Mouse (Mus musculus): ENCODE measurements around the gene Ipo11. TPM values are rescaled to one million over a fixed set of nuclear protein-coding genes. Genes with fewer than 3 reads are reported as not detected.
"Not testable (repeated sequence)": the region's sequence is repeated elsewhere in the genome, so short reads cannot be mapped to it uniquely, and the experiment has no call there.

Ipo11 gene
- polyA plus RNA-seq, 1 experiment from 2014 or later = 49.3 TPM

DNA sequence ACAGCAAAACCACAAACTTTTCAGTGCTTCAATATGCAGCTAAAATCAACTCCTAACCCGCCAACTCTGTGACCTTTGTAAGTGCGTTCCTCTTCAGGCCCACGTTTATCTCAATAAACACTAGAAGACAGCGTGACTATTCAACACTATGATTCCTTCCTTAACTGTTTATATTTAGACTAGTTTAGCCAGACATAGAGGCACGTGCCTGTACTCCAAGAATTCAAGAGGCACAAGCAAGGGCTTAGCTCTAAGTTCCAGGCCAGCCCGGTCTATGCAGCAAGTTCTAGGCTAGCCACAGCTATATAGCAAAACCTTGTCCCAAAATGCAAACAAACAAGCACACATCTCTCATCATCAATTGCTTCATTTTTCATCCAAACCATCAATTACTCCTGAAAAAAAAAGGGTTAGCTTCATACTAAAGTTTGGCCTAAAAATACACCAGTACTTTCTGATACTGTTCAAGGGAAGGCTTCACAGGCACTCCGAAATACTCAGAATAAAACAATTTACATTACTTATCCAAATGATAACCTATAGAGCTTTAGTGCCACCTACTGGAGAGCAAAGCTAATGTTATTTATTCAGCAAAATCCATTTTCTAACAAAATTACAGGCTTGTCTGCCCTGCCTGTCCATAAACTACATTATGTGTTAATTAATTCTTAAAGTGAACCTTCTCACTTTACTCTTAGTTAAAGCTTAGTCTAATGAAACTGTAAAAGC, 18.3 kb downstream of the Ipo11 start:
- Histone ChIP-seq H3K4me1 (ENCODE audit: control insufficient read depth, insufficient read depth, low read length) (no peaks in the 10 kb centered on the region), H3K36me3 (ENCODE audit: control insufficient read depth, insufficient read depth, low read length) (peaks cover 18% of the 10 kb centered on the region), H3K27ac (ENCODE audit: low read length) (no peak overlapping the region), H3K4me2 (replicated peaks; ENCODE audit: low read depth, low read length) (no peak overlapping the region), H3K9ac (replicated peaks; ENCODE audit: low read depth, low read length) (no peak overlapping the region), H3K4me3 (ENCODE audit: low read depth, low read length) (no peak overlapping the region), H3K9me3 (ENCODE audit: control insufficient read depth, low read depth, low read length) (no peaks in the 10 kb centered on the region), H3K27me3 (ENCODE audit: control insufficient read depth, insufficient read depth, low read length) (no peaks in the 10 kb centered on the region)
- no peak for ATAC-seq (ENCODE audit: insufficient number of reproducible peaks, insufficient read depth, low FRiP score, low read depth)
- 56% methylated on average over 7 of the region's 7 CpGs for WGBS

DNA sequence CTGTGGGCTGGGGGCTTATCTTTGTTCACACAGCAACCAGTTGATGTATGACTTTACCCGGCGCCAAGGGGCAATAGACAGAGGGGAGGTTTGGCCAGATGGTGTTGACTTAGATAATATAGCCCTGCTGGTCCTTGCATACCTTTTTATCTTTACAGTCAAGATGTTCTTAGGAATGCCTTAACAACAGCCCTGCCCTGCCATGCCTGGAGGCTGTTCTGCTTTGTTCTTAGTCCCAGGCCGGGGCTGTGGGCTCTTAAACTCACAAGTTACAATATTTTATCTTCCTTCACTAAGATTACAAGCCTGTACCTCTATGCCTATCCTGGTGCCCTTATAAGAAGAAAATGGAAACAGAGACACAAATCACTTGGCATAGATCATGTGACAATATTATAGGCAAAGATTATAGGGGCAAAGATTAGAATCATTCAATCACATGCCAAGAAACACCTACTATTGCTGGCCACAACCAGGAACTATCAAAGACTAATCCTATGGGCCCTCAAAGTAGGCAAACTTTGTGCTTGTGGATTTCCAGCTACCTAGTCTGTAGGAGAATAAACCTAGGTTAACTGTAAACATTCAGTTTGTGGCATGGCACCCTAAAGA, 23.5 kb downstream of the Ipo11 start:
- Histone ChIP-seq H3K4me2 (replicated peaks; ENCODE audit: low read depth, low read length) (no peak overlapping the region), H3K4me3 (ENCODE audit: low read depth, low read length) (no peak overlapping the region), H3K9me3 (ENCODE audit: control insufficient read depth, low read depth, low read length) (no peaks in the 10 kb centered on the region), H3K4me1 (ENCODE audit: control insufficient read depth, insufficient read depth, low read length) (no peaks in the 10 kb centered on the region), H3K27ac (ENCODE audit: low read length) (no peak overlapping the region), H3K9ac (replicated peaks; ENCODE audit: low read depth, low read length) (no peak overlapping the region), H3K36me3 (ENCODE audit: control insufficient read depth, insufficient read depth, low read length) (peaks cover 11% of the 10 kb centered on the region; the same call in 1 of the 2 replicates), H3K27me3 (ENCODE audit: control insufficient read depth, insufficient read depth, low read length) (no peaks in the 10 kb centered on the region)
- WGBS = 61% methylated on average over 3 of the region's 3 CpGs
- no peak for ATAC-seq (ENCODE audit: insufficient number of reproducible peaks, insufficient read depth, low FRiP score, low read depth)

DNA sequence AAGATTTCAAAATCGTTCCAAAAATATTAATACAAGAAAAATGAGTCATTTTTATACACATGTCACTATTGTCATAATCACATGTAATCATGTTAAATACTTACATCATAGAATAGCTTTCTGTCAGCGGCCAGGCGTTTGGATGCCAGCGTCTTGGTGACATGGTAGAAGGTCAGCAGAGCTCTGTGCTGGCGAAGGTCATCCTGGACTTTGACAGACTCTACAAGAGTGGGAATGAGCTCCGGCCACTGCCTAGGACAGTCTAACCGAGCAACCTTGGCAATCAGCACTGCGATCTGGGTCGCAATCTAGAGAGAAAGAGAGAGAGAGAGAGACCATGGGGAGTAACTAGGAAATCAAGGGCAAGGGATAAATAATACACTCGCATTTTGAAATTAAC, 26.7 kb downstream of the Ipo11 start:
- no peak overlapping the region for H3K4me2 ChIP-seq (replicated peaks; ENCODE audit: low read depth, low read length)
- H3K27me3 ChIP-seq (ENCODE audit: control insufficient read depth, insufficient read depth, low read length) = no peaks in the 10 kb centered on the region
- ATAC-seq (ENCODE audit: insufficient number of reproducible peaks, insufficient read depth, low FRiP score, low read depth) = no peak
- H3K4me3 ChIP-seq (ENCODE audit: low read depth, low read length) = no peak overlapping the region
- no peak overlapping the region for H3K9ac ChIP-seq (replicated peaks; ENCODE audit: low read depth, low read length)
- H3K36me3 ChIP-seq (ENCODE audit: control insufficient read depth, insufficient read depth, low read length) = peaks cover 16% of the 10 kb centered on the region; the same call in 1 of the 2 replicates
- no peaks in the 10 kb centered on the region for H3K9me3 ChIP-seq (ENCODE audit: control insufficient read depth, low read depth, low read length)
- no peak overlapping the region for H3K27ac ChIP-seq (ENCODE audit: low read length)
- H3K4me1 ChIP-seq (ENCODE audit: control insufficient read depth, insufficient read depth, low read length) = no peaks in the 10 kb centered on the region
- WGBS = 94% methylated on average over 10 of the region's 10 CpGs

DNA sequence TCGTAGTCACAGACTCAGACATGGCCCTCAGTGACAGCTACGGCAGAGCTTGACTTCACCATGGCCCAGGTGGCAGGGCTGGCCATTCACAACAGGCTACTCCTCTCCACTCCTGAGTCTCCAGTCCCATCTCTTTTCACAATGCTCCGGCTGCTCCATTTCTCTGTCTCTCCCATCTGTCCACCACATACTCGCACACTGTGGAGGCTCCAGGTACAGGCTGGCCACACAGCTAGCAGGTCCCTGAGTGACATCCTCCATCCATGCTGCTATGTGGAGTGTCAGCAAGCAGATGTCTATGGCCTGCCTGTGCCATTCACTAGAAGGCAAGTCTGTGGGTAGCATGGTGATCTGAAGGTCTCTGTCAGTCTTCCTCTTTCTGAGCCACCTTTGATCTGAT, 29.5 kb downstream of the Ipo11 start:
- Histone ChIP-seq H3K4me1 (ENCODE audit: control insufficient read depth, insufficient read depth, low read length) (no peaks in the 10 kb centered on the region), H3K9me3 (ENCODE audit: control insufficient read depth, low read depth, low read length) (no peaks in the 10 kb centered on the region), H3K27me3 (ENCODE audit: control insufficient read depth, insufficient read depth, low read length) (no peaks in the 10 kb centered on the region), H3K4me3 (ENCODE audit: low read depth, low read length) (no peak overlapping the region), H3K27ac (ENCODE audit: low read length) (no peak overlapping the region), H3K4me2 (replicated peaks; ENCODE audit: low read depth, low read length) (no peak overlapping the region), H3K9ac (replicated peaks; ENCODE audit: low read depth, low read length) (no peak overlapping the region), H3K36me3 (ENCODE audit: control insufficient read depth, insufficient read depth, low read length) (peaks cover 23% of the 10 kb centered on the region; the same call in 1 of the 2 replicates)
- ATAC-seq (ENCODE audit: insufficient number of reproducible peaks, insufficient read depth, low FRiP score, low read depth) = no peak
- WGBS = 97% methylated on average over 4 of the region's 4 CpGs

DNA sequence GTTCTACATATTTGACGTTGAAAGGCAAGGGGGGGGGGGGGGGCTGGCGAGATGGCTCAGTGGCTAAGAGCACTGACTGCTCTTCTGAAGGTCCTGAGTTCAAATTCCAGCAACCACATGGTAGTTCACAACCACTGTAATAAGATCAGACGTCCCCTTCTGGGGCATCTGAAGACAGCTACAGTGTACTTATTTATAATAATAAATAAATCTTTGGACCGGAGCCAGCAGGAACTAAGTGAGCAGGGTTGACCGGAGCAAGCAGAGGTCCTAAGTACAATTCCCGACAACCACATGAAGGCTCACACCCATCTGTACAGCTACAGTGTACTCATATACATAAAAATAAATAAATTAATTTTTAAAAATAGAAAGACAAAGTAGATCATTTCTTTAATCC, 31.6 kb downstream of the Ipo11 start:
- not testable (repeated sequence) for H3K27ac ChIP-seq (ENCODE audit: low read length); ATAC-seq (ENCODE audit: insufficient number of reproducible peaks, insufficient read depth, low FRiP score, low read depth); H3K4me3 ChIP-seq (ENCODE audit: low read depth, low read length); H3K9ac ChIP-seq (replicated peaks; ENCODE audit: low read depth, low read length); H3K9me3 ChIP-seq (ENCODE audit: control insufficient read depth, low read depth, low read length); H3K27me3 ChIP-seq (ENCODE audit: control insufficient read depth, insufficient read depth, low read length); H3K4me1 ChIP-seq (ENCODE audit: control insufficient read depth, insufficient read depth, low read length); H3K4me2 ChIP-seq (replicated peaks; ENCODE audit: low read depth, low read length)
- peaks cover 25% of the 10 kb centered on the region; the same call in 1 of the 2 replicates for H3K36me3 ChIP-seq (ENCODE audit: control insufficient read depth, insufficient read depth, low read length)
- 79% methylated on average over 6 of the region's 6 CpGs for WGBS

DNA sequence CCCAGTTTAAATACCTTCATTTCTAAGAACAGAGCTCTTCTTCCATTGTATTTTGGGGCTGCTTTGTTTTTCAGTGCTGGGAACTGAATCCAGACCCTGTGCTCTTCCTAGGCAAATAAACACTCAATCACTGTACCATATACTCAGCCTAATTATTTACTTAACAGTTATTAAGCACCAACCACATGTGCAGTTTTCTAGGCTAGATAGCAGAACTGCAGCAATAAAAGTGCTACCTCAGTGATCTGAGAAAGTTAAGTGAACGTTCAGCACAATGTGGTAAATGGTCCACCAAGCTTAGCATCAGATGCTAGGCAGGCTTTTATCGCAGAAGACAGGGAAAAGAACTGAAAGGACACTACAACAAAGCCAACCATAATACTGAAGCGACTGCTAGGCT, 32.1 kb downstream of the Ipo11 start:
- H3K9ac ChIP-seq (replicated peaks; ENCODE audit: low read depth, low read length) = no peak overlapping the region
- peaks cover 23% of the 10 kb centered on the region; the same call in 1 of the 2 replicates for H3K36me3 ChIP-seq (ENCODE audit: control insufficient read depth, insufficient read depth, low read length)
- ATAC-seq (ENCODE audit: insufficient number of reproducible peaks, insufficient read depth, low FRiP score, low read depth) = no peak
- no peak overlapping the region for H3K4me3 ChIP-seq (ENCODE audit: low read depth, low read length)
- 82% methylated on average over 3 of the region's 3 CpGs for WGBS
- H3K9me3 ChIP-seq (ENCODE audit: control insufficient read depth, low read depth, low read length) = no peaks in the 10 kb centered on the region
- H3K27ac ChIP-seq (ENCODE audit: low read length) = no peak overlapping the region
- no peaks in the 10 kb centered on the region for H3K4me1 ChIP-seq (ENCODE audit: control insufficient read depth, insufficient read depth, low read length)
- H3K4me2 ChIP-seq (replicated peaks; ENCODE audit: low read depth, low read length) = no peak overlapping the region
- no peaks in the 10 kb centered on the region for H3K27me3 ChIP-seq (ENCODE audit: control insufficient read depth, insufficient read depth, low read length)

DNA sequence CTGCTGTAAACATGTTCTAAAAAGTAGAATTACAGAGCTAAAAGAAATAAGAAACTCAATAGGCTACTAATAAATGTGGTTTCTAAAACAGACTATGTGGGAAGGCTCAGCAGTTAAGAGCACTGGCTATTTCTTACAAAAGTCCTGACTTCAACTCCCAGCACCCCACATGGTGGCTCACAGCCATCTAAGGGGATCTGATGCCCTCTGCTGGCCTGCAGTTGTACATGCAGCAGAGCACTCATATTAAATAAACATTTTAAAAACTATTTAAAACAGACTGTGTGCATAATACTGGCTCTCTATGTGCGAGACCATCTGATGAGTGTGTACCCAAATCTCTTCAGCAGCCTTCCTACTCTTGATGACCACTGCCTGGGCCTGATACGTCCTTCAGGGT, 42.5 kb downstream of the Ipo11 start:
- Histone ChIP-seq H3K36me3 (ENCODE audit: control insufficient read depth, insufficient read depth, low read length) (peaks cover 9% of the 10 kb centered on the region; the same call in 1 of the 2 replicates), H3K4me1 (ENCODE audit: control insufficient read depth, insufficient read depth, low read length) (no peaks in the 10 kb centered on the region), H3K27me3 (ENCODE audit: control insufficient read depth, insufficient read depth, low read length) (no peaks in the 10 kb centered on the region), H3K9me3 (ENCODE audit: control insufficient read depth, low read depth, low read length) (no peaks in the 10 kb centered on the region), H3K27ac (ENCODE audit: low read length) (no peak overlapping the region), H3K4me3 (ENCODE audit: low read depth, low read length) (no peak overlapping the region), H3K4me2 (replicated peaks; ENCODE audit: low read depth, low read length) (no peak overlapping the region), H3K9ac (replicated peaks; ENCODE audit: low read depth, low read length) (no peak overlapping the region)
- 97% methylated on average over 2 of the region's 2 CpGs for WGBS
- no peak for ATAC-seq (ENCODE audit: insufficient number of reproducible peaks, insufficient read depth, low FRiP score, low read depth)

DNA sequence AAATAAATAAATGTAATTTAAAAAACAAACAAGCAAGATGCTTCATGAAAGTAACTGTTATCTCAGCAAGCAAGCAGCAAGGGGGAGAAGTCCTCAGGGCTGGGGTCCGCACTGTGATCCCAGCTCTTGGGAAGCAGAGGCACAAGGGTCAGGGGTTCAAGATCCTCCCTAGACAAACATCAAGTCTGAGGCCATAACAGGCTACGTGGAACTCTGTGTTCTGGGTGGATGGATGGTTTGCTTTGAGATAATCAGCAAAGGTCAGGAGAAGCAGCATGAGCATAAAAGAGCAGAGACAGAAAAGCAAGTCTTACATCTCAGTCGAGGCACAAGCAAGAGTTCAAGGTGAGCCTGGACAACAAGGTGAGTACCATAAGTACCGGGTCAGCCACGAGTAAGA, 43.1 kb downstream of the Ipo11 start:
- ATAC-seq (ENCODE audit: insufficient number of reproducible peaks, insufficient read depth, low FRiP score, low read depth) = no peak
- Histone ChIP-seq H3K4me3 (ENCODE audit: low read depth, low read length) (no peak overlapping the region), H3K36me3 (ENCODE audit: control insufficient read depth, insufficient read depth, low read length) (peaks cover 4% of the 10 kb centered on the region; the same call in 1 of the 2 replicates), H3K9me3 (ENCODE audit: control insufficient read depth, low read depth, low read length) (no peaks in the 10 kb centered on the region), H3K27me3 (ENCODE audit: control insufficient read depth, insufficient read depth, low read length) (no peaks in the 10 kb centered on the region), H3K27ac (ENCODE audit: low read length) (no peak overlapping the region), H3K9ac (replicated peaks; ENCODE audit: low read depth, low read length) (no peak overlapping the region), H3K4me1 (ENCODE audit: control insufficient read depth, insufficient read depth, low read length) (no peaks in the 10 kb centered on the region), H3K4me2 (replicated peaks; ENCODE audit: low read depth, low read length) (no peak overlapping the region)
- WGBS = 82% methylated on average over 5 of the region's 5 CpGs
